Comparison of ENCODE assay signal across 15 mouse cellular contexts in the genomic region with DNA sequence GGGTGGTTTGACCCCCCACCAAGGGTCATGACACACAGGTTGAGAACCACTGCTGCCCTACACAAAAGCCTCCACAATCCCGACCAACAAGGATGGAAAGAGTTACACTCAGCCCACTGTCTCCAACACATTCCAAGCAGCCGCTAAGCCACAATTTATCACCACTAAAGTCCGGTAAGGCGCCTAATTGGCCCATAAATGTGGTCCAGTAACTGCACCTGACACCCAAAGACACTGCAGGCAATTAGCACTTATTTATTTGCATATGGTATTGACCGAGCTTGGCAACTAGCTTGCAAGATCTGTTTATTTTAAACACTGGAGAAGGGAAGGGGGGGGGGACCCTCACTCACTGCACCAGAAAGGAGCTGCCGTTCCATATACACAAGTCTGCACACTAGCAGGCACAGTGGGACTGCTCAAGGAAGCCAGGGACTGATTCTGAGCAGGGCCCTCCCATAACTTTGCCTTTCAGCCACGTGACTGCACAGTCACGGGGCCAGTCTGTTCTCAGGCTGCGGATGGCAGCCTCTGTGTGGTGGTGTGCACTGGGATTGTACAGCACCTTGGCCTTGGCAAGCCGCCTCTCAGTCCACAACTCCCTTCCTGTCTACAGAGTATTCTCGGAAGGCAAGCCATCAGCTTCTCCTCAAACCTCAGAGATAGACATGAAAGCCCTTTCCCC. TPM values are rescaled to one million over a fixed set of nuclear protein-coding genes. Genes with fewer than 3 reads are reported as not detected.
A peak's percentile ranks its signal among the peaks of the same experiment; 100 is the strongest.
DNase-seq lines count a peak whose midpoint lies in the region; ATAC-seq and TF ChIP-seq lines count a peak whose summit lies in the region.
"Had no signal": no experiment of that assay in that cellular context is flagged by ENCODE, and none has a peak within 500 bp of the region (broad histone marks: within the 10 kb centered on the region; RNA-seq: fewer than 3 reads in every experiment).

No protein-coding gene starts in this region.

- H3K9me3 ChIP-seq in hindbrain, embryonic 16.5 days (ENCODE audit: control insufficient read depth, low read length) = no peaks in the 10 kb centered on the region
- no peaks in the 10 kb centered on the region for H3K9me3 ChIP-seq in hindbrain, postnatal 0 days (ENCODE audit: low read length)
- no peaks in the 10 kb centered on the region for H3K9me3 ChIP-seq in megakaryocyte, embryonic 14.5 days
- no peaks in the 10 kb centered on the region for H3K9me3 ChIP-seq in limb, embryonic 13.5 days
- H3K9me3 ChIP-seq in heart, embryonic 11.5 days (replicated peaks; ENCODE audit: control insufficient read depth, low read length) = no peaks in the 10 kb centered on the region

- H3K27ac ChIP-seq in hindbrain, embryonic 16.5 days (ENCODE audit: low read depth, low read length) = no peak overlapping the region
- no peak overlapping the region for H3K27ac ChIP-seq in hindbrain, postnatal 0 days
- no peak overlapping the region for H3K27ac ChIP-seq in limb, embryonic 13.5 days
- no peak overlapping the region for H3K27ac ChIP-seq in heart, embryonic 11.5 days (ENCODE audit: low read depth, low read length)

- no peaks in the 10 kb centered on the region; the same call in 1 of the 2 replicates for H3K36me3 ChIP-seq in hindbrain, embryonic 16.5 days (ENCODE audit: control insufficient read depth, insufficient read depth, low read length)
- H3K36me3 ChIP-seq in hindbrain, postnatal 0 days (ENCODE audit: insufficient read depth, low read length) = no peaks in the 10 kb centered on the region
- H3K36me3 ChIP-seq in megakaryocyte, embryonic 14.5 days (replicated peaks; ENCODE audit: low read length) = peaks cover 19% of the 10 kb centered on the region
- no peaks in the 10 kb centered on the region; the same call in 1 of the 2 replicates for H3K36me3 ChIP-seq in limb, embryonic 13.5 days
- no peaks in the 10 kb centered on the region for H3K36me3 ChIP-seq in heart, embryonic 11.5 days (ENCODE audit: control insufficient read depth, insufficient read depth, low read length)

- no peak overlapping the region for H3K4me2 ChIP-seq in hindbrain, embryonic 16.5 days (ENCODE audit: low read length)
- no peak overlapping the region for H3K4me2 ChIP-seq in hindbrain, postnatal 0 days (ENCODE audit: low read depth, low read length)
- no peak overlapping the region for H3K4me2 ChIP-seq in limb, embryonic 13.5 days (replicated peaks)
- H3K4me2 ChIP-seq in heart, embryonic 11.5 days = no peak overlapping the region

- ATAC-seq in hindbrain, embryonic 16.5 days = peak; percentile 15; the same call in 1 of the 2 replicates
- no peak for ATAC-seq in hindbrain, postnatal 0 days
- ATAC-seq in megakaryocyte, adult 5-6 weeks (ENCODE audit: poor library complexity, severe bottlenecking) = no peak
- peak; percentile 59; the same call in 1 of the 2 replicates for ATAC-seq in limb, embryonic 13.5 days (ENCODE audit: low FRiP score, low read depth)
- no peak for ATAC-seq in heart, embryonic 11.5 days (replicated peaks; ENCODE audit: insufficient number of reproducible peaks, low FRiP score, low TSS enrichment)
- ATAC-seq: midbrain, embryonic 16.5 days had no signal

- no peaks in the 10 kb centered on the region for H3K4me1 ChIP-seq in hindbrain, embryonic 16.5 days (ENCODE audit: control insufficient read depth, insufficient read depth, low read depth, low read length)
- H3K4me1 ChIP-seq in hindbrain, postnatal 0 days (ENCODE audit: insufficient read depth, low read length) = no peaks in the 10 kb centered on the region
- peaks cover 94% of the 10 kb centered on the region for H3K4me1 ChIP-seq in megakaryocyte, embryonic 14.5 days
- H3K4me1 ChIP-seq in limb, embryonic 13.5 days = peaks cover 13% of the 10 kb centered on the region
- no peaks in the 10 kb centered on the region for H3K4me1 ChIP-seq in heart, embryonic 11.5 days (ENCODE audit: control insufficient read depth, insufficient read depth, low read length)

- H3K9ac ChIP-seq in hindbrain, embryonic 16.5 days (ENCODE audit: low read depth, low read length) = no peak overlapping the region
- no peak overlapping the region for H3K9ac ChIP-seq in hindbrain, postnatal 0 days (replicated peaks; ENCODE audit: low read length)
- H3K9ac ChIP-seq in limb, embryonic 13.5 days = no peak overlapping the region
- no peak overlapping the region for H3K9ac ChIP-seq in heart, embryonic 11.5 days (ENCODE audit: low read depth, low read length)

- WGBS in hindbrain, embryonic 16.5 days = 56% methylated on average over 11 of the region's 11 CpGs
- 66% methylated on average over 11 of the region's 11 CpGs for WGBS in hindbrain, postnatal 0 days
- WGBS in limb, embryonic 13.5 days = 25% methylated on average over 11 of the region's 11 CpGs
- whole genome bisulfite sequencing in heart, embryonic 11.5 days (ENCODE audit: insufficient replicate concordance) = 75% methylated on average over 11 of the region's 11 CpGs

- no peak for TF ChIP-seq CTCF in hindbrain, postnatal 0 days (IDR thresholded peaks at IDR 0.05; ENCODE audit: low read depth)

- no peaks in the 10 kb centered on the region for H3K27me3 ChIP-seq in hindbrain, embryonic 16.5 days (replicated peaks; ENCODE audit: control insufficient read depth, insufficient read depth, low read length)
- no peaks in the 10 kb centered on the region for H3K27me3 ChIP-seq in hindbrain, postnatal 0 days (ENCODE audit: insufficient read depth, low read length)
- H3K27me3 ChIP-seq in megakaryocyte, embryonic 14.5 days (replicated peaks) = no peaks in the 10 kb centered on the region
- H3K27me3 ChIP-seq in limb, embryonic 13.5 days = no peaks in the 10 kb centered on the region
- no peaks in the 10 kb centered on the region for H3K27me3 ChIP-seq in heart, embryonic 11.5 days (ENCODE audit: control insufficient read depth, insufficient read depth, low read length)

- DNase-seq in hindbrain, postnatal 0 days (ENCODE audit: low spot score) = no peak
- DNase-seq in forelimb bud, embryonic 11.5 days (ENCODE audit: low read depth, low spot score) = peak; percentile 73
- DNase-seq in layer of hippocampus, postnatal 36 days = no peak
- DNase-seq: cerebellum, adult 8-10 months; left cerebral cortex, postnatal 4 days; lung, postnatal 10 days; thymus, postnatal 36 days had no signal

- no peak overlapping the region for H3K4me3 ChIP-seq in hindbrain, embryonic 16.5 days (ENCODE audit: low read length)
- H3K4me3 ChIP-seq in hindbrain, postnatal 0 days (ENCODE audit: low read length) = no peak overlapping the region
- peak overlapping the region; percentile 90 for H3K4me3 ChIP-seq in megakaryocyte, embryonic 14.5 days (replicated peaks)
- H3K4me3 ChIP-seq in limb, embryonic 13.5 days = no peak overlapping the region
- H3K4me3 ChIP-seq in heart, embryonic 11.5 days (ENCODE audit: low read depth, low read length) = no peak overlapping the region

RNA-seq across cellular contexts. Expression of a gene that starts 31.1 kb away (rescaled TPM):
- polyA plus RNA-seq in hindbrain, embryonic 16.5 days (2015; fragmentation: Nextera tagmentation; extraction: Ambion mirVana) = 33.0 and 35.8 TPM in 2 replicates
- 22.1 and 27.7 TPM in 2 replicates for total RNA-seq in hindbrain, postnatal 0 days (2014; rRNA removed)
- 25.6 and 26.9 TPM in 2 replicates for polyA plus RNA-seq in hindbrain, postnatal 0 days (2015; fragmentation: Nextera tagmentation; extraction: Ambion mirVana)
- 68.4 and 75.9 TPM in 2 replicates for polyA plus RNA-seq in megakaryocyte, embryonic 14.5 days (2012; ENCODE audit: insufficient read depth, low replicate concordance)
- not detected in 2 replicates for total RNA-seq in megakaryocyte, adult 5-6 weeks (2015)
- not detected in 2 replicates for total RNA-seq in megakaryocyte, adult 5-6 weeks (2017)
- polyA plus RNA-seq in limb, embryonic 13.5 days (2015; fragmentation: Nextera tagmentation; extraction: Ambion mirVana) = 0.11 and 0.31 TPM in 2 replicates
- under 1 TPM in 1 of 2 experiments, not detected in 1; 0.17 TPM for total RNA-seq in layer of hippocampus, postnatal 36 days (2021)
- 0.17 and 0.39 TPM in 2 replicates for polyA plus RNA-seq in heart, embryonic 11.5 days (2014; fragmentation: Nextera tagmentation; extraction: Ambion mirVana)
- total RNA-seq: adrenal gland, postnatal 36 days had no signal
- polyA plus RNA-seq: heart, postnatal 0 days had no signal

Comparison
In these comparisons a context has a peak if more than half of its experiments do, and no peak if none do; other contexts are left out.
1. ATAC-seq: peak in hindbrain, embryonic 16.5 days (single experiment) and limb, embryonic 13.5 days (single experiment); none in hindbrain, postnatal 0 days (single experiment), megakaryocyte, adult 5-6 weeks (single experiment) and heart, embryonic 11.5 days (single experiment).
2. RNA of a gene that starts 31.1 kb away (polyA plus RNA-seq): 68.4 to 75.9 TPM in megakaryocyte, embryonic 14.5 days, 33.0 to 35.8 TPM in hindbrain, embryonic 16.5 days and 25.6 to 26.9 TPM in hindbrain, postnatal 0 days; 0.17 to 0.39 TPM in heart, embryonic 11.5 days and 0.11 to 0.31 TPM in limb, embryonic 13.5 days; every median in the first group is over 10 times any median in the second.